Mouse (Mus musculus) CH12.LX (cell line): Measurements from ENCODE around the gene Olfr577. TPM values are rescaled to one million over a fixed set of nuclear protein-coding genes. Genes with fewer than 3 reads are reported as not detected.

Source experiments
- DNase-seq: peaks from one replicate; pipeline ENCODE4 v3.0.0-alpha.2; 2013; ENCODE audit errors: extremely low read depth
- H3K27ac ChIP-seq: 2 replicates; pipeline ENCODE4 v1.5.1; 2012; ENCODE audit warnings: low read depth, mild to moderate bottlenecking, control low read depth, moderate library complexity; ENCODE audit not compliant: insufficient read depth
- H3K27me3 ChIP-seq: replicated peaks from 2 replicates; pipeline ENCODE3; 2012; ENCODE audit warnings: inconsistent platforms
- H3K36me3 ChIP-seq, 2 experiments: replicated peaks in 1 of 2; 2 replicates each; pipeline versions ENCODE3 to v1.6.1; 2012; ENCODE audit warnings: inconsistent platforms in 1 of 2, low read length in 1 of 2, mild to moderate bottlenecking in 1 of 2, mixed read lengths in 1 of 2, moderate library complexity in 1 of 2; ENCODE audit not compliant: control insufficient read depth in 1 of 2, insufficient read depth in 1 of 2
- H3K4me1 ChIP-seq, 2 experiments: 2 replicates each; pipeline ENCODE4 v1.6.1; 2012; ENCODE audit warnings: inconsistent platforms in 1 of 2, moderate library complexity in 1 of 2; ENCODE audit not compliant: insufficient read depth in 2 of 2, control insufficient read depth in 1 of 2
- H3K4me2 ChIP-seq: 2 replicates; pipeline ENCODE4 v1.6.1; 2012; ENCODE audit warnings: low read depth, mild to moderate bottlenecking, control low read depth; ENCODE audit not compliant: poor library complexity, insufficient read depth, severe bottlenecking
- H3K4me3 ChIP-seq, 3 experiments: fragments of 150-350 bp in 1 of 3; sonication (generic) in 1 of 3; replicated peaks in 1 of 3; 2 replicates each; pipeline versions ENCODE3 to v1.5.1; 2011 to 2012; ENCODE audit warnings: low read depth in 2 of 3, low read length in 2 of 3, mild to moderate bottlenecking in 2 of 3, moderate library complexity in 2 of 3, control low read depth in 1 of 3, improper control_type of control experiment in 1 of 3, inconsistent platforms in 1 of 3, mixed read lengths in 1 of 3; ENCODE audit not compliant: poor library complexity in 1 of 3
- H3K79me2 ChIP-seq: replicated peaks from 2 replicates; pipeline ENCODE4 v1.6.1; 2012; ENCODE audit warnings: mild to moderate bottlenecking, moderate library complexity; ENCODE audit not compliant: control insufficient read depth, poor library complexity, insufficient read depth, severe bottlenecking; ENCODE audit errors: extremely low read depth
- H3K9ac ChIP-seq: 2 replicates; pipeline ENCODE4 v1.6.1; 2012; ENCODE audit warnings: low read depth, mild to moderate bottlenecking, control low read depth, moderate library complexity; ENCODE audit not compliant: insufficient read depth
- H3K9me3 ChIP-seq: replicated peaks from 2 replicates; pipeline ENCODE3; 2012; ENCODE audit warnings: low read length, inconsistent platforms, mixed read lengths
- CHD2 ChIP-seq: IDR thresholded peaks from 2 replicates; pipeline ENCODE4 v1.6.1; 2011; ENCODE audit warnings: low read length, improper control_type of control experiment
- EP300 ChIP-seq: IDR thresholded peaks from 2 replicates; pipeline ENCODE4 v1.6.1; 2011; ENCODE audit warnings: low read length, improper control_type of control experiment
- GABPA ChIP-seq: IDR thresholded peaks from 2 replicates; pipeline ENCODE4 v1.6.1; 2012; ENCODE audit warnings: low read depth, low read length, improper control_type of control experiment, inconsistent platforms; ENCODE audit not compliant: insufficient replicate concordance
- IRF4 ChIP-seq: IDR thresholded peaks from 2 replicates; pipeline ENCODE4 v1.6.1; 2014; ENCODE audit warnings: low read depth, mild to moderate bottlenecking, inconsistent platforms, low read length, improper control_type of control experiment
- JUND ChIP-seq: conservative IDR thresholded peaks from 2 replicates; pipeline ENCODE4 v1.6.1; 2011; ENCODE audit warnings: low read depth, low read length, improper control_type of control experiment
- KAT2A ChIP-seq: IDR thresholded peaks from 2 replicates; pipeline ENCODE4 v1.6.1; 2012; ENCODE audit warnings: low read length, improper control_type of control experiment, inconsistent platforms; ENCODE audit not compliant: insufficient replicate concordance
- MYC ChIP-seq: IDR thresholded peaks from 2 replicates; pipeline ENCODE4 v1.6.1; 2011; ENCODE audit warnings: low read depth, mild to moderate bottlenecking, improper control_type of control experiment, low read length
- RAD21 ChIP-seq: IDR thresholded peaks from 2 replicates; pipeline ENCODE4 v1.6.1; 2011; ENCODE audit warnings: low read depth, mild to moderate bottlenecking, low read length, improper control_type of control experiment, moderate library complexity
- TCF12 ChIP-seq: IDR thresholded peaks from 2 replicates; pipeline ENCODE4 v1.6.1; 2014; ENCODE audit warnings: low read depth, mild to moderate bottlenecking, inconsistent platforms, low read length, improper control_type of control experiment
- ZKSCAN1 ChIP-seq: IDR thresholded peaks from 2 replicates; pipeline ENCODE4 v1.6.1; 2012; ENCODE audit warnings: low read depth, inconsistent platforms, low read length, improper control_type of control experiment, borderline replicate concordance
- dilution Hi-C: fragments of 300-500 bp; cut with MboI; formaldehyde crosslinking; loops from 2 replicates; pipeline ENCODE4 v1.14.3; 2020; ENCODE audit warnings: low sequenced_read_pairs; ENCODE audit not compliant: extremely low pct_unique_long_range_greater_than_20kb, extremely low pct_ligation_motif_present
- in situ Hi-C: fragments of 300-500 bp; cut with MboI; formaldehyde crosslinking; loops from 3 replicates; pipeline ENCODE4 v1.14.3; 2019; ENCODE audit warnings: low sequenced_read_pairs, low pct_ligation_motif_present, low pct_unique_long_range_greater_than_20kb, mixed read lengths
- polyA plus RNA-seq: library from polyadenylated mRNA; unstranded; fragments of >175 nt; gene quantifications from 2 replicates; pipeline ENCODE4 v1.2.1, GENCODE M21; 2012; ENCODE audit warnings: low read depth; ENCODE audit not compliant: insufficient read length
- total RNA-seq, 2 experiments: library from RNA; depleted of rRNA; stranded (reverse); fragments of 300-350 nt in 1 of 2; fragments of >200 nt in 1 of 2; gene quantifications; 2 replicates each; pipeline ENCODE4 v1.2.3; 2012 to 2014

The Olfr577 gene
- total and polyA plus RNA-seq, 3 experiments = not detected

- H3K9me3 ChIP-seq = no peaks in the 10 kb centered on the region
- no peak overlapping the region for H3K27ac ChIP-seq
- no peak overlapping the region for H3K4me3 ChIP-seq
- H3K79me2 ChIP-seq = no peaks in the 10 kb centered on the region
- no peak overlapping the region for H3K4me2 ChIP-seq
- no peaks in the 10 kb centered on the region for H3K27me3 ChIP-seq
- H3K4me1 ChIP-seq = no peaks in the 10 kb centered on the region
- TF ChIP-seq IRF4 (no peak), GABPA (no peak), TCF12 (no peak), KAT2A (no peak), MYC (no peak)
- no peaks in the 10 kb centered on the region for H3K36me3 ChIP-seq
- dilution Hi-C loops (no loop called here), in situ Hi-C loops (no loop called here)
- H3K9ac ChIP-seq = no peak overlapping the region
- no peak for DNase-seq
These were observed 48.6 kb downstream of the Olfr577 start for GRCm38 (mm10) chr7:102927105-102927504.

DNA sequence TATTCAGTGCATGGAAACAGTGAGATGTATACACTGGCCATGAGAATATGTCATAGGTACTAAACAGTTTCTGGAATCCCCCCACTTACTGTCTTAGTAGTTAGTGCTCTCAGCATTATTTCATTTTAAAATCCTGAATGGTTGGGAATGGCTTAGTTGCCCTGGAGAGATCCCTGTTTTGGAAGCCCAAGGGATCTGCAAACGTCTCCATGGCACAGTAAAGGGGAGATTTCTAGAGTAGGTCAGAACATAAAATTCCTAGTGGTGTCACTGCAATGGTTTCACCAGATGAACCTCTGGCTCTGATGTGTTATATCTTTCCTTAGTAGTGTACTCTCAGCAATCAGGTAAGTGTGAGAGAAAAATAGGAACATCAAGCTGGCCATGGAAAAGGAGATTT is 51.6 kb downstream of the Olfr577 start, which contains the start of gene Olfr572:
Gene Olfr572 (plus strand): TSS at position 301 of the 400 bp plus-strand sequence.
- in situ Hi-C loops = no loop called here
- dilution Hi-C loops = no loop called here
- TF ChIP-seq EP300 (no peak), IRF4 (no peak), ZKSCAN1 (no peak), CHD2 (no peak), MYC (no peak), RAD21 (no peak), JUND (no peak)

More for the DNA sequence above, 51.6 kb downstream of the Olfr577 start, which contains the start of gene Olfr572:
- Histone ChIP-seq H3K9ac (no peak within 1 kb of the TSS), H3K4me2 (no peak within 1 kb of the TSS), H3K36me3 (no peaks in the 10 kb centered on the region), H3K4me3 (no peak within 1 kb of the TSS), H3K4me1 (no peaks in the 10 kb centered on the region), H3K79me2 (no peaks in the 10 kb centered on the region), H3K27me3 (no peaks in the 10 kb centered on the region), H3K27ac (no peak within 1 kb of the TSS), H3K9me3 (no peaks in the 10 kb centered on the region)
- no peak for DNase-seq

Other genes starting within 250 kb of the Olfr577 start
Only the 20 nearest of the 27 such genes appear.
- gene Olfr564, start 172.5 kb downstream of the Olfr577 start, total RNA-seq (2012; rRNA removed) = not detected in 2 replicates
- gene Olfr564, start 172.5 kb downstream of the Olfr577 start, total RNA-seq (2014; rRNA removed) = not detected in 2 replicates
- not detected in 2 replicates for gene Olfr564, start 172.5 kb downstream of the Olfr577 start, polyA plus RNA-seq
- gene Olfr566, start 117.2 kb downstream of the Olfr577 start, total RNA-seq (2012; rRNA removed) = not detected in 2 replicates
- gene Olfr566, start 117.2 kb downstream of the Olfr577 start, total RNA-seq (2014; rRNA removed) = not detected in 2 replicates
- gene Olfr566, start 117.2 kb downstream of the Olfr577 start, polyA plus RNA-seq = not detected in 2 replicates
- not detected in 2 replicates for gene Olfr568, start 98.8 kb downstream of the Olfr577 start, total RNA-seq (2012; rRNA removed)
- gene Olfr568, start 98.8 kb downstream of the Olfr577 start, total RNA-seq (2014; rRNA removed) = not detected in 2 replicates
- not detected in 2 replicates for gene Olfr568, start 98.8 kb downstream of the Olfr577 start, polyA plus RNA-seq
- gene Olfr569, start 85.1 kb downstream of the Olfr577 start, total RNA-seq (2012; rRNA removed) = not detected in 2 replicates
- not detected in 2 replicates for gene Olfr569, start 85.1 kb downstream of the Olfr577 start, total RNA-seq (2014; rRNA removed)
- not detected in 2 replicates for gene Olfr569, start 85.1 kb downstream of the Olfr577 start, polyA plus RNA-seq
- not detected in 2 replicates for gene Olfr570, start 81.4 kb downstream of the Olfr577 start, total RNA-seq (2012; rRNA removed)
- not detected in 2 replicates for gene Olfr570, start 81.4 kb downstream of the Olfr577 start, total RNA-seq (2014; rRNA removed)
- gene Olfr570, start 81.4 kb downstream of the Olfr577 start, polyA plus RNA-seq = not detected in 2 replicates
- gene Olfr571, start 58.4 kb downstream of the Olfr577 start, total RNA-seq (2012; rRNA removed) = not detected in 2 replicates
- not detected in 2 replicates for gene Olfr571, start 58.4 kb downstream of the Olfr577 start, total RNA-seq (2014; rRNA removed)
- not detected in 2 replicates for gene Olfr571, start 58.4 kb downstream of the Olfr577 start, polyA plus RNA-seq
- gene Olfr572, start 51.5 kb downstream of the Olfr577 start, total RNA-seq (2012; rRNA removed) = not detected in 2 replicates
- not detected in 2 replicates for gene Olfr572, start 51.5 kb downstream of the Olfr577 start, total RNA-seq (2014; rRNA removed)
- not detected in 2 replicates for gene Olfr572, start 51.5 kb downstream of the Olfr577 start, polyA plus RNA-seq
- not detected in 2 replicates for gene Olfr573-ps1, start 33.4 kb downstream of the Olfr577 start, total RNA-seq (2012; rRNA removed)
- not detected in 2 replicates for gene Olfr573-ps1, start 33.4 kb downstream of the Olfr577 start, total RNA-seq (2014; rRNA removed)
- not detected in 2 replicates for gene Olfr573-ps1, start 33.4 kb downstream of the Olfr577 start, polyA plus RNA-seq
- not detected in 2 replicates for gene Olfr574, start 27.5 kb downstream of the Olfr577 start, total RNA-seq (2012; rRNA removed)
- not detected in 2 replicates for gene Olfr574, start 27.5 kb downstream of the Olfr577 start, total RNA-seq (2014; rRNA removed)
- not detected in 2 replicates for gene Olfr574, start 27.5 kb downstream of the Olfr577 start, polyA plus RNA-seq
- not detected in 2 replicates for gene Olfr575, start 17.2 kb downstream of the Olfr577 start, total RNA-seq (2012; rRNA removed)
- gene Olfr575, start 17.2 kb downstream of the Olfr577 start, total RNA-seq (2014; rRNA removed) = not detected in 2 replicates
- not detected in 2 replicates for gene Olfr575, start 17.2 kb downstream of the Olfr577 start, polyA plus RNA-seq
- gene Olfr576, start 13.3 kb downstream of the Olfr577 start, total RNA-seq (2012; rRNA removed) = not detected in 2 replicates
- not detected in 2 replicates for gene Olfr576, start 13.3 kb downstream of the Olfr577 start, total RNA-seq (2014; rRNA removed)
- gene Olfr576, start 13.3 kb downstream of the Olfr577 start, polyA plus RNA-seq = not detected in 2 replicates
- not detected in 2 replicates for gene Olfr578, start 13.4 kb upstream of the Olfr577 start, total RNA-seq (2012; rRNA removed)
- gene Olfr578, start 13.4 kb upstream of the Olfr577 start, total RNA-seq (2014; rRNA removed) = not detected in 2 replicates
- not detected in 2 replicates for gene Olfr578, start 13.4 kb upstream of the Olfr577 start, polyA plus RNA-seq
- gene Olfr582, start 62.1 kb upstream of the Olfr577 start, total RNA-seq (2012; rRNA removed) = not detected in 2 replicates
- not detected in 2 replicates for gene Olfr582, start 62.1 kb upstream of the Olfr577 start, total RNA-seq (2014; rRNA removed)
- not detected in 2 replicates for gene Olfr582, start 62.1 kb upstream of the Olfr577 start, polyA plus RNA-seq
- not detected in 2 replicates for gene Olfr583, start 75.4 kb upstream of the Olfr577 start, total RNA-seq (2012; rRNA removed)
- not detected in 2 replicates for gene Olfr583, start 75.4 kb upstream of the Olfr577 start, total RNA-seq (2014; rRNA removed)
- gene Olfr583, start 75.4 kb upstream of the Olfr577 start, polyA plus RNA-seq = not detected in 2 replicates
- not detected in 2 replicates for gene Olfr584, start 105.9 kb upstream of the Olfr577 start, total RNA-seq (2012; rRNA removed)
- gene Olfr584, start 105.9 kb upstream of the Olfr577 start, total RNA-seq (2014; rRNA removed) = not detected in 2 replicates
- not detected in 2 replicates for gene Olfr584, start 105.9 kb upstream of the Olfr577 start, polyA plus RNA-seq
- gene Olfr585, start 121.8 kb upstream of the Olfr577 start, total RNA-seq (2012; rRNA removed) = not detected in 2 replicates
- gene Olfr585, start 121.8 kb upstream of the Olfr577 start, total RNA-seq (2014; rRNA removed) = not detected in 2 replicates
- gene Olfr585, start 121.8 kb upstream of the Olfr577 start, polyA plus RNA-seq = not detected in 2 replicates
- gene Olfr586, start 149.7 kb upstream of the Olfr577 start, total RNA-seq (2012; rRNA removed) = not detected in 2 replicates
- not detected in 2 replicates for gene Olfr586, start 149.7 kb upstream of the Olfr577 start, total RNA-seq (2014; rRNA removed)
- not detected in 2 replicates for gene Olfr586, start 149.7 kb upstream of the Olfr577 start, polyA plus RNA-seq
- gene Olfr588-ps1, start 164.9 kb upstream of the Olfr577 start, total RNA-seq (2012; rRNA removed) = not detected in 2 replicates
- gene Olfr588-ps1, start 164.9 kb upstream of the Olfr577 start, total RNA-seq (2014; rRNA removed) = not detected in 2 replicates
- gene Olfr588-ps1, start 164.9 kb upstream of the Olfr577 start, polyA plus RNA-seq = not detected in 2 replicates
- not detected in 2 replicates for gene Olfr589, start 180.4 kb upstream of the Olfr577 start, total RNA-seq (2012; rRNA removed)
- not detected in 2 replicates for gene Olfr589, start 180.4 kb upstream of the Olfr577 start, total RNA-seq (2014; rRNA removed)
- gene Olfr589, start 180.4 kb upstream of the Olfr577 start, polyA plus RNA-seq = not detected in 2 replicates
- gene Olfr591, start 202.4 kb upstream of the Olfr577 start, total RNA-seq (2012; rRNA removed) = not detected in 2 replicates
- gene Olfr591, start 202.4 kb upstream of the Olfr577 start, total RNA-seq (2014; rRNA removed) = not detected in 2 replicates
- not detected in 2 replicates for gene Olfr591, start 202.4 kb upstream of the Olfr577 start, polyA plus RNA-seq